Mouse (Mus musculus): Measurements from ENCODE around the gene Tpcn2. TPM values are rescaled to one million over a fixed set of nuclear protein-coding genes. Genes with fewer than 3 reads are reported as not detected.

The Tpcn2 gene
- total RNA-seq, 2 experiments from 2014 or later, result 2.1 to 2.4 TPM

GRCm38 (mm10) chr7:145299562-145300320 lies 15.9 kb upstream of the Tpcn2 start:
- peak; percentile 68 for DNase-seq

GRCm38 (mm10) chr7:145298666-145299490 lies 15.1 kb upstream of the Tpcn2 start:
- no peak for DNase-seq

GRCm38 (mm10) chr7:145293859-145294258 lies 10.0 kb upstream of the Tpcn2 start:
- DNase-seq, result no peak

- no peak for DNase-seq
Measured at GRCm38 (mm10) chr7:145292726-145293125, 8.9 kb upstream of the Tpcn2 start.

GRCm38 (mm10) chr7:145291847-145292246 lies 8.0 kb upstream of the Tpcn2 start:
- DNase-seq, result no peak

GRCm38 (mm10) chr7:145289302-145289701 lies 5.5 kb upstream of the Tpcn2 start:
- DNase-seq, result no peak

- no peak for DNase-seq
Measured at GRCm38 (mm10) chr7:145287410-145287809, 3.6 kb upstream of the Tpcn2 start.

- no peak for DNase-seq
Measured at GRCm38 (mm10) chr7:145285476-145285875, 1.7 kb upstream of the Tpcn2 start.

- DNase-seq, result no peak
Measured at GRCm38 (mm10) chr7:145284293-145284692, 482 bp upstream of the Tpcn2 start.

- no peak for DNase-seq
Measured at GRCm38 (mm10) chr7:145283041-145283440, 770 bp downstream of the Tpcn2 start.

- DNase-seq, result no peak
Measured at GRCm38 (mm10) chr7:145281396-145281795, 2.4 kb downstream of the Tpcn2 start.

GRCm38 (mm10) chr7:145275488-145275887 lies 8.3 kb downstream of the Tpcn2 start:
- DNase-seq, result no peak

- no peak for DNase-seq
Measured at GRCm38 (mm10) chr7:145270955-145271354, 12.9 kb downstream of the Tpcn2 start.

- no peak for DNase-seq
Measured at GRCm38 (mm10) chr7:145268890-145269289, 14.9 kb downstream of the Tpcn2 start.

GRCm38 (mm10) chr7:145266011-145266410 lies 17.8 kb downstream of the Tpcn2 start:
- peak; percentile 63 for DNase-seq

- DNase-seq, result no peak
Measured at GRCm38 (mm10) chr7:145264202-145264601, 19.6 kb downstream of the Tpcn2 start.

- no peak for DNase-seq
Measured at GRCm38 (mm10) chr7:145256092-145256491, 27.7 kb downstream of the Tpcn2 start.

GRCm38 (mm10) chr7:145253986-145254630 lies 29.7 kb downstream of the Tpcn2 start:
- DNase-seq, result no peak

GRCm38 (mm10) chr7:145252715-145253476 lies 30.9 kb downstream of the Tpcn2 start:
- peak; percentile 70 for DNase-seq

GRCm38 (mm10) chr7:145250225-145250624 lies 33.6 kb downstream of the Tpcn2 start:
- DNase-seq, result no peak

GRCm38 (mm10) chr7:145248911-145249310 lies 34.9 kb downstream of the Tpcn2 start:
- DNase-seq, result no peak
